Mouse (Mus musculus) yolk sac, embryonic 10.5 days (tissue): Measurements from ENCODE around the gene Pm20d1.

Experiments used
- DNase-seq: peaks from one replicate; pipeline ENCODE4 v3.0.0-alpha.2; 2017; ENCODE audit warnings: low spot score

Pm20d1 gene

GRCm38 (mm10) chr1:131797202-131797909, at the start of gene Pm20d1:
Gene Pm20d1, plus strand, starts transcription at chr1:131797381.
- DNase-seq = peak; percentile 68

GRCm38 (mm10) chr1:131747761-131748160, 49.4 kb upstream of the Pm20d1 start:
- DNase-seq = no peak

- no peak for DNase-seq
These were observed 48.5 kb upstream of the Pm20d1 start for GRCm38 (mm10) chr1:131748636-131749035.

- DNase-seq = no peak
These were observed 47.3 kb upstream of the Pm20d1 start for GRCm38 (mm10) chr1:131749706-131750545.

GRCm38 (mm10) chr1:131751181-131751890, 45.8 kb upstream of the Pm20d1 start:
- DNase-seq = no peak

- DNase-seq = no peak
These were observed 45.3 kb upstream of the Pm20d1 start for GRCm38 (mm10) chr1:131751891-131752311.

- DNase-seq = no peak
These were observed 42.9 kb upstream of the Pm20d1 start for GRCm38 (mm10) chr1:131754212-131754829.

- no peak for DNase-seq
These were observed 42.3 kb upstream of the Pm20d1 start for GRCm38 (mm10) chr1:131754916-131755315.

GRCm38 (mm10) chr1:131757211-131757610, 40.0 kb upstream of the Pm20d1 start:
- DNase-seq = no peak

- DNase-seq = no peak
These were observed 38.4 kb upstream of the Pm20d1 start for GRCm38 (mm10) chr1:131758796-131759195.

GRCm38 (mm10) chr1:131759667-131760427, 37.3 kb upstream of the Pm20d1 start:
- DNase-seq = no peak

GRCm38 (mm10) chr1:131760428-131760820, 36.8 kb upstream of the Pm20d1 start:
- no peak for DNase-seq

- DNase-seq = no peak
These were observed 35.9 kb upstream of the Pm20d1 start for GRCm38 (mm10) chr1:131761079-131761831.

GRCm38 (mm10) chr1:131763683-131764082, 33.5 kb upstream of the Pm20d1 start:
- no peak for DNase-seq

GRCm38 (mm10) chr1:131764581-131765338, 32.4 kb upstream of the Pm20d1 start:
- DNase-seq = no peak

- peak; percentile 60 for DNase-seq
These were observed 31.7 kb upstream of the Pm20d1 start for GRCm38 (mm10) chr1:131765357-131766001.

GRCm38 (mm10) chr1:131769296-131769695, 27.9 kb upstream of the Pm20d1 start:
- no peak for DNase-seq

GRCm38 (mm10) chr1:131770656-131771055, 26.5 kb upstream of the Pm20d1 start:
- no peak for DNase-seq

GRCm38 (mm10) chr1:131771440-131771839, 25.7 kb upstream of the Pm20d1 start:
- no peak for DNase-seq
